Mouse (Mus musculus) midbrain, embryonic 12.5 days (tissue): ENCODE measurements around the gene Klhl22. TPM values are rescaled to one million over a fixed set of nuclear protein-coding genes. Genes with fewer than 3 reads are reported as not detected.
A peak's percentile ranks its signal among the peaks of the same experiment; 100 is the strongest.

Experiments used
- ATAC-seq: fragments of 200-750 bp; cut with Nextera tagmentation; 2 replicates; pipeline ENCODE4 v1.8.0; 2017; ENCODE audit warnings: low read depth, moderate TSS enrichment, moderate library complexity; ENCODE audit not compliant: low FRiP score
- H3K27ac ChIP-seq: fragments of 300-500 bp; sonication (generic); replicated peaks from 2 replicates; pipeline ENCODE4 v1.5.1; 2016; ENCODE audit warnings: mild to moderate bottlenecking
- H3K27me3 ChIP-seq: fragments of 300-500 bp; sonication (generic); 2 replicates; pipeline ENCODE4 v1.6.1; 2016; ENCODE audit warnings: mild to moderate bottlenecking
- H3K36me3 ChIP-seq: fragments of 300-500 bp; sonication (generic); 2 replicates; pipeline ENCODE4 v1.6.1; 2016
- H3K4me1 ChIP-seq: fragments of 300-500 bp; sonication (generic); 2 replicates; pipeline ENCODE4 v1.6.1; 2016
- H3K4me2 ChIP-seq: fragments of 300-500 bp; sonication (generic); replicated peaks from 2 replicates; pipeline ENCODE4 v1.6.1; 2016; ENCODE audit warnings: mild to moderate bottlenecking, moderate library complexity
- H3K4me3 ChIP-seq: fragments of 300-500 bp; sonication (generic); 2 replicates; pipeline ENCODE4 v1.5.1; 2016; ENCODE audit warnings: mild to moderate bottlenecking
- H3K9ac ChIP-seq: fragments of 300-500 bp; sonication (generic); replicated peaks from 2 replicates; pipeline ENCODE4 v1.6.1; 2016; ENCODE audit warnings: mild to moderate bottlenecking, moderate library complexity
- H3K9me3 ChIP-seq: fragments of 300-500 bp; sonication (generic); 2 replicates; pipeline ENCODE4 v1.6.1; 2016; ENCODE audit warnings: mild to moderate bottlenecking
- WGBS: fragments of 180-500 bp; shearing (Covaris S2); methylation state at CpG from one replicate; pipeline ENCODE4 v1.1.7; 2016; 5-methylcytosine and 5-hydroxymethylcytosine counted together
- polyA plus RNA-seq: library from polyadenylated mRNA; unstranded; fragments of >200 nt; fragmentation: Nextera tagmentation; extraction: Ambion mirVana; gene quantifications from 2 replicates; pipeline ENCODE4 v1.2.1, GENCODE M21; 2016

Gene Klhl22
- polyA plus RNA-seq = 52.8 and 57.9 TPM in 2 replicates

- Histone ChIP-seq H3K4me2 (peak within 1 kb of the TSS; percentile 72), H3K27ac (peak within 1 kb of the TSS; percentile 60), H3K27me3 (peaks cover 19% of the 10 kb centered on the region), H3K9ac (peak within 1 kb of the TSS; percentile 72), H3K9me3 (no peaks in the 10 kb centered on the region), H3K4me3 (peak within 1 kb of the TSS; percentile 59), H3K4me1 (peaks cover 29% of the 10 kb centered on the region), H3K36me3 (peaks cover 5% of the 10 kb centered on the region)
- under 1% methylated on average over 27 of the region's 28 CpGs for WGBS
- ATAC-seq = peak; percentile 94
Observed at GRCm38 (mm10) chr16:17759344-17759773, at the start of gene Klhl22. Gene Klhl22 (plus strand): TSS chr16:17759618.

GRCm38 (mm10) chr16:17717791-17718190, 41.6 kb upstream of the Klhl22 start:
- Histone ChIP-seq H3K9ac (no peak overlapping the region), H3K4me3 (no peak overlapping the region), H3K36me3 (no peaks in the 10 kb centered on the region), H3K9me3 (no peaks in the 10 kb centered on the region), H3K27ac (no peak overlapping the region), H3K27me3 (no peaks in the 10 kb centered on the region), H3K4me2 (no peak overlapping the region), H3K4me1 (peaks cover 16% of the 10 kb centered on the region)
- no peak for ATAC-seq
- WGBS = 86% methylated on average over 1 of the region's 1 CpGs

DNA sequence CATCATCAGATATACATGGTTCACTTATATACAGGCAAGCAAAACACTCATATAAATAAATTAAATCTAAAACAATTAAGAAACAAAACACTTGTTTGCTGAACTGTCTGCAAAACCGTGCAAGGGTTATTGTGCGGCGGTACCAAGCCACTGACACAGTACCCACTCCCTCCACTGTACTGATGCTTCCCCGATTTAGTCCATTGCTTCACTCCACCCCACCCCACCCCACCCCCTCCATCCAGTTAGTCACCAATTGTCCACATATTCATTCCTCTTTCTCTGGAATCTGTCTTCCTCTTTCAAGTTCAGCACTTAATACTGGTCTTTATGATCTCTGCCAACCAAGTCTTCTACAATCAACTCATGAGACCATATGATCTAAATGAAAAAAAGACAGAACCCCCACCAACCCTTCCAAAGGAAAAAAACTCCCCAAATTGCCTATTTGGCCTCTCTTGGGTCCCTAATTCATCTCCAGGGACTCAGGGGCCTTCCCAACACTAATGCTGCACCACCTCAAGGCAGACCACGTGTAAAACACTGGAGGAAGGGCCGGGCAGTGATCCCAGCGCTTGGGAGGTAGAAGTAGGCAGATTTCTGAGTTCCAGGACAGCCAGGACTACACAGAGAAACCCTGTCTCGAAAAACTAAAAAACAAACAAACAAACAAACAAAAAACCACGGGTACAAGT, 38.2 kb upstream of the Klhl22 start:
- WGBS = 71% methylated on average over 9 of the region's 9 CpGs
- H3K27me3 ChIP-seq = no peaks in the 10 kb centered on the region
- H3K36me3 ChIP-seq = no peaks in the 10 kb centered on the region
- no peak overlapping the region for H3K27ac ChIP-seq
- no peak for ATAC-seq
- H3K4me1 ChIP-seq = peaks cover 16% of the 10 kb centered on the region
- peak overlapping the region; percentile 87 for H3K4me3 ChIP-seq
- peak overlapping the region; percentile 95 for H3K4me2 ChIP-seq
- H3K9me3 ChIP-seq = no peaks in the 10 kb centered on the region
- peak overlapping the region; percentile 87 for H3K9ac ChIP-seq

- Histone ChIP-seq H3K9ac (peak overlapping the region; percentile 87), H3K9me3 (no peaks in the 10 kb centered on the region), H3K27ac (peak overlapping the region; percentile 82), H3K27me3 (no peaks in the 10 kb centered on the region), H3K4me3 (peak overlapping the region; percentile 87), H3K4me2 (peak overlapping the region; percentile 95), H3K4me1 (peaks cover 16% of the 10 kb centered on the region), H3K36me3 (no peaks in the 10 kb centered on the region)
- 8% methylated on average over 10 of the region's 10 CpGs for WGBS
- 0 out of 2 replicates have a peak, but pooled peaks have one; percentile 3 for ATAC-seq
Observed at GRCm38 (mm10) chr16:17721822-17722460, 37.5 kb upstream of the Klhl22 start.

DNA sequence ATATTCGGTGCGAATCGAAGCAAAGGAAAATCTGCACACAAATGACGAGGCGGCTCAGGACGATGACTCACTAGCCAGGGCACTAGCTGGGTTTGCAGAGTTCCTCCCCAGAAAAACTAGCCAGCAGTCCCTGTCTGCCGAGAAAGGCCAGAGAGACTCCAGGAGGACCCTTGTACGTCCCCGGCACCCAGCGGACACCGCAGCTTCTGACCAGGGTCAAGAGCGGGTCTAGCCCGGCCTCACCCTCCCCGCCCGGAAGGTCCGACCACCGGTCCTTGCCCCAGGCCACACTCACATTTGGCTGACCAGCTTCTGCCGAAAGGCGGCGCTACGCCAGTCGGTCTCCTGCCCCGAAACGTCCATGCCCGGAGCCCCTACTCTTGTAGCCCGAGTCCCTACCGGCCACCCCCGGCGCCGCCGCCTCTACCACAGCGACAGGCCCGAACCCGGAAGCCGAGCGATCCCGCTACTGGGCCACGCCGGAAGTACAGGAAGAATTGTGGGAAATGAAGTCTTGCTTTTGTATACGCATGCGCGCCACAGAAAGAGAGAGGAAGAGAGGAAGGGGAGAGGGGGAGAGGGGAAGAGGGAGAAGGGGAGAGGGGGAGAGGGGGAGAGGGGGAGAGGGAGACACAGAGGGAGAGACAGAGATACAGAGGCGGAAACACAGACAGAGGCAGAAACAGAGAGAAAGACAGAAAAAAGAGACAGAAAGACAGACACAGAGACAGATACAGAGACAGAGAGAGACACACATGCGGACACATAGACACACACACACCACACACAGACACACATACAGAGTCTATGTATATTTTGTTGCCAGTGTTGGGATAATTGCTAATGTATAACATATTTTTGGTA, 36.7 kb upstream of the Klhl22 start:
- H3K9me3 ChIP-seq = no peaks in the 10 kb centered on the region
- no peaks in the 10 kb centered on the region for H3K27me3 ChIP-seq
- H3K4me3 ChIP-seq = peak overlapping the region; percentile 87
- H3K36me3 ChIP-seq = no peaks in the 10 kb centered on the region
- peaks cover 17% of the 10 kb centered on the region for H3K4me1 ChIP-seq
- H3K27ac ChIP-seq = peak overlapping the region; percentile 82
- peak overlapping the region; percentile 87 for H3K9ac ChIP-seq
- H3K4me2 ChIP-seq = peak overlapping the region; percentile 95
- WGBS = 2% methylated on average over 44 of the region's 44 CpGs
- peak; percentile 91 for ATAC-seq

GRCm38 (mm10) chr16:17723325-17723626, 36.1 kb upstream of the Klhl22 start:
- no peaks in the 10 kb centered on the region for H3K9me3 ChIP-seq
- no peak overlapping the region for H3K27ac ChIP-seq
- ATAC-seq = no peak
- peaks cover 19% of the 10 kb centered on the region for H3K4me1 ChIP-seq
- no peak overlapping the region for H3K9ac ChIP-seq
- H3K4me2 ChIP-seq = peak overlapping the region; percentile 95; the same call in 1 of the 2 replicates
- no peaks in the 10 kb centered on the region for H3K27me3 ChIP-seq
- no peaks in the 10 kb centered on the region for H3K36me3 ChIP-seq
- whole genome bisulfite sequencing = 90% methylated on average over 1 of the region's 1 CpGs
- H3K4me3 ChIP-seq = no peak overlapping the region

DNA sequence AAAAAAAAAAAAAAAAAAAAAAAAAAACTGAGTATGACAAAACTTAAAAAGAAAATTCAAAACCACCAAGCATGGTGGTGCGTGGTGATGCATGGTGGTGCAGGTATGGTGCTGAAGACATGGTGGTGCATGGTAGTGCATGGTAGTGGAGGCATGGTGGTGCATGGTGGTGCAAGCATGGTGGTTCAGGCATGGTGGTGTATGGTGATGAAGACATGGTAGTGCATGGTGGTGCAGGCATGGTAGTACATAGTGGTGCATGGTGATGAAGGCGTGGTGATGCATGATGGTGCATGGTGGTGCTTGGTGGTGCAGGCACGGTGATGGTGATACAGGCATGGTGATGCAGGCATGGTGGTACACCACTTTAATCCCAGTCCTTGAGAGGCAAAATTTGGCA, 35.0 kb upstream of the Klhl22 start:
- Histone ChIP-seq H3K4me3 (no peak overlapping the region), H3K9ac (no peak overlapping the region), H3K9me3 (no peaks in the 10 kb centered on the region), H3K4me1 (peaks cover 19% of the 10 kb centered on the region), H3K4me2 (no peak overlapping the region), H3K27me3 (no peaks in the 10 kb centered on the region), H3K27ac (no peak overlapping the region), H3K36me3 (no peaks in the 10 kb centered on the region)
- no peak for ATAC-seq
- 88% methylated on average over 3 of the region's 3 CpGs for WGBS

DNA sequence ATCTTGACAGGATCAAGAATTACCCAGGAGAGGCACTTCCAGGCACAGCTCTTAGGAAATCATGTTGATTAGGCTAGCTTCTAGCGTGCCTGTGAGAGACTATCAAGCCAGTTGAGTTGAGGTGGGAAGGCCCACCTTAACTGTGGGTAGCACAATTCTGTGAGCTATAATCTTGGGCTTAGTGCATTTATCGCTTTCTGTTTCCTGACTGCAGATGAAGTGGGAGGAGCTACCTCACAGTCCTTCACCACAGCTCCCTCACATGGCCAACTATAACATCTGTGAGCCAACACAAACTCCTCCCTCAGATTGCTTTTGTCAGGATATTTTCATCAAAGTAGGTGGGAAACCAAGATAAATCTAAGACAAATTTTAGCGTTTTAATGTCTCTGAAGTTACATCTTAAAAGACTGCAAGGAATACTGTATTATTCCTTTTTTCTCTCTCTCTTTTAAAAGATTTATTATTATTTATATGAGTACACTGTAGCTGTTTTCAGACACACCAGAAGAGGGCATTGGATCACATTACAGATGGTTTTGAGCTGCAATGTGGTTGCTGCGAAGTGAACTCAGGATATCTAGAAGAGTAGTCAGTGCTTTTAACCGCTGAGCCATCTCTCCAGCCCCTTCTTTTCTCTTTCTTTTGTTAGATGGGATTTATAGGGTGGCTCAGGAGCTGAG, 32.1 kb upstream of the Klhl22 start:
- Histone ChIP-seq H3K4me2 (0 out of 2 replicates have a peak overlapping the region, but pooled peaks have one; percentile 7), H3K36me3 (no peaks in the 10 kb centered on the region), H3K4me1 (0 out of 2 replicates have a peak, but pooled peaks cover 3% of the 10 kb centered on the region), H3K27ac (no peak overlapping the region), H3K9ac (no peak overlapping the region), H3K4me3 (no peak overlapping the region), H3K27me3 (no peaks in the 10 kb centered on the region), H3K9me3 (no peaks in the 10 kb centered on the region)
- no peak for ATAC-seq
- 18% methylated on average over 5 of the region's 5 CpGs for WGBS

DNA sequence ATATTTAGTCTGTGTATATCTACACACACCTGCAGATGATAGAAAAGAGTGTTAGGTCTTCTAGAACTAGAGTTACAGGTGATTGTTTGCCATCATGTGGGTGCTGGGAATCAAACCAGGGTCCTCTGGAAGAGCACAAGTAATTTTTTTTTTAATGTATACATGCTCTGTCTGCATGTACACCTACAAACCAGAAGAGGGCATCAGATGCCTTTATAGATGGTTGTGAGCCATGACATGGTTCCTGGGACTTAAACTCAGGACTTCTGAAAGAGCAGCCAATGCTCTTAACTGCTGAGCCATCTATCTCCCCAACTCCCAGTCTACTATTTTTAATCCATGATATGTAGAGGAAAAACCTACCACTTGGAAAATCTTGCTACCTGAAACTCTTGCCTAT, 29.4 kb upstream of the Klhl22 start:
- no peak for ATAC-seq
- H3K4me1 ChIP-seq = 0 out of 2 replicates have a peak, but pooled peaks cover 3% of the 10 kb centered on the region
- H3K4me2 ChIP-seq = no peak overlapping the region
- H3K4me3 ChIP-seq = no peak overlapping the region
- peaks cover 4% of the 10 kb centered on the region; the same call in 1 of the 2 replicates for H3K27me3 ChIP-seq
- H3K36me3 ChIP-seq = no peaks in the 10 kb centered on the region
- no peak overlapping the region for H3K9ac ChIP-seq
- H3K27ac ChIP-seq = no peak overlapping the region
- H3K9me3 ChIP-seq = no peaks in the 10 kb centered on the region

DNA sequence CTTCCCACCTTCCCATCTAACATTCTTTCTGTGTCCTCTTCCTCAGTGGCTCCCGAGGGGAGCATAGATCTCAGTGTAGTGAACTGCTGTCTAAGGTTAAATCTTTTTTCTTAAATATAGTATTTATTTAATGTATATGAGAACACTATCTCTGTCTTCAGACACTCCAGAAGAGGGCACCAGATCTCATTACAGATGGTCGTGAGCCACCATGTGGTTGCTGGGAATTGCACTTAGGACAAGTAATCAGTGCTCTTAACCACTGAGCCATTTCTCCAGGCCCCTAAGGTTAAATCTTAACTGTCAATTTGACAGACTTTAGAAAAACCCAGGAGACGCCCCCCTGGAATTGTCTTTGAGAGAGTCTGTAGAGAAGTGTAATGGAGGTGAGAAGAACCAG, 27.4 kb upstream of the Klhl22 start:
- Histone ChIP-seq H3K36me3 (no peaks in the 10 kb centered on the region), H3K27me3 (peaks cover 7% of the 10 kb centered on the region), H3K4me2 (no peak overlapping the region), H3K9me3 (no peaks in the 10 kb centered on the region), H3K27ac (no peak overlapping the region), H3K4me3 (no peak overlapping the region), H3K9ac (no peak overlapping the region), H3K4me1 (0 out of 2 replicates have a peak, but pooled peaks cover 3% of the 10 kb centered on the region)
- WGBS = 51% methylated on average over 3 of the region's 3 CpGs
- no peak for ATAC-seq

GRCm38 (mm10) chr16:17732431-17732830, 27.0 kb upstream of the Klhl22 start:
- Histone ChIP-seq H3K36me3 (no peaks in the 10 kb centered on the region), H3K9ac (no peak overlapping the region), H3K27me3 (peaks cover 7% of the 10 kb centered on the region), H3K27ac (no peak overlapping the region), H3K9me3 (no peaks in the 10 kb centered on the region), H3K4me1 (0 out of 2 replicates have a peak, but pooled peaks cover 3% of the 10 kb centered on the region), H3K4me3 (no peak overlapping the region), H3K4me2 (no peak overlapping the region)
- ATAC-seq = no peak
- WGBS = 71% methylated on average over 6 of the region's 6 CpGs
